In the genomic region with DNA sequence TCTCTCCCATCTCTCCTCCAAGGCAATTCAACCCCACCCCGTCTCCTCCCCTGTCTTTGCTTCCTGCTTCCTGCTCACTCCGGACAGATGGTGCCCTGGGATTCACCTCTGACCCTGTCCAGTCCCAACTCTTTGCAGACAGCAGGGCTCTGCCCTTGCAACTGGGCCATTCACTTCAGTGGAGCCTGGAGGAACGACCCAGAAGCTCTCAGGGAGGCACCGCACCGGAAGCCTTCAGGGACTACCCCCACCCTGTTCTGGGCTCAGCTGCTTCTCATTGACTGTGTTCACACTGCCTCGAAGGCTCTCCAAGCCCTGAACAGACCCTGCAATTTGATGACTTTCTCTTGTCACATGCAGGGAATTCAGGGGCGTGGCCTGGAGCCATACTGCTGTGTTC, we compare ENCODE assay signal across 11 mouse cellular contexts.
DNase-seq lines count a peak whose midpoint lies in the region; ATAC-seq lines count a peak whose summit lies in the region.
"Had no signal": no experiment of that assay in that cellular context is flagged by ENCODE, and none has a peak within 500 bp of the region (broad histone marks: within the 10 kb centered on the region; RNA-seq: fewer than 3 reads in every experiment).

No protein-coding gene starts in this region.

- peak; percentile 33 to 65 for DNase-seq in adrenal gland, adult (ENCODE audit: inconsistent age in 2 of 2, low spot score in 1 of 2)
- DNase-seq in adrenal gland, postnatal 4 days (ENCODE audit: low spot score in 2 of 2): no peak
- peak; percentile 66 for DNase-seq in neural tube, embryonic 10.5 days (ENCODE audit: extremely low spot score, low spot score)
- peak; percentile 55 for DNase-seq in kidney, postnatal 14 days
- no peak for DNase-seq in spleen, adult 18-20 months
- DNase-seq in ovary, postnatal 14 days (ENCODE audit: low spot score): no peak
- no peak for DNase-seq in adipocyte (ENCODE audit: low spot score)
- DNase-seq: gastrocnemius, postnatal 10 days had no signal

- H3K36me3 ChIP-seq in neural tube, embryonic 15.5 days: no peaks in the 10 kb centered on the region
- H3K36me3 ChIP-seq: embryonic facial prominence, embryonic 13.5 days; liver, embryonic 15.5 days had no signal

- WGBS in neural tube, embryonic 15.5 days: 14% methylated on average over 7 of the region's 7 CpGs

- no peak for ATAC-seq in neural tube, embryonic 15.5 days (ENCODE audit: low FRiP score)

- no peaks in the 10 kb centered on the region for H3K9me3 ChIP-seq in neural tube, embryonic 15.5 days (replicated peaks)
- H3K9me3 ChIP-seq: embryonic facial prominence, embryonic 13.5 days; liver, embryonic 15.5 days had no signal

- H3K4me1 ChIP-seq in neural tube, embryonic 15.5 days: peaks cover 65% of the 10 kb centered on the region
- H3K4me1 ChIP-seq: liver, embryonic 15.5 days had no signal

- no peak overlapping the region for H3K27ac ChIP-seq in neural tube, embryonic 15.5 days (replicated peaks)
- H3K27ac ChIP-seq: embryonic facial prominence, embryonic 13.5 days; liver, embryonic 15.5 days had no signal

- H3K4me3 ChIP-seq in neural tube, embryonic 15.5 days (replicated peaks): no peak overlapping the region
- H3K4me3 ChIP-seq: embryonic facial prominence, embryonic 13.5 days; liver, embryonic 15.5 days had no signal

- no peaks in the 10 kb centered on the region for H3K27me3 ChIP-seq in neural tube, embryonic 15.5 days (replicated peaks)
- H3K27me3 ChIP-seq: embryonic facial prominence, embryonic 13.5 days; liver, embryonic 15.5 days had no signal

- no peak overlapping the region for H3K9ac ChIP-seq in neural tube, embryonic 15.5 days (replicated peaks)
- H3K9ac ChIP-seq: embryonic facial prominence, embryonic 13.5 days; liver, embryonic 15.5 days had no signal

- no peak overlapping the region for H3K4me2 ChIP-seq in neural tube, embryonic 15.5 days
- H3K4me2 ChIP-seq: embryonic facial prominence, embryonic 13.5 days; liver, embryonic 15.5 days had no signal

Comparison
In these comparisons a context has a peak if more than half of its experiments do, and no peak if none do; other contexts are left out.
1. DNase-seq: peak in adrenal gland, adult (2 of 2), neural tube, embryonic 10.5 days (single experiment) and kidney, postnatal 14 days (single experiment); none in adrenal gland, postnatal 4 days (0 of 2), spleen, adult 18-20 months (0 of 2), ovary, postnatal 14 days (single experiment) and adipocyte (single experiment).